Mouse (Mus musculus) small intestine, adult 2 months (tissue): ENCODE results near the gene Map2k5.

Source experiments
- CTCF ChIP-seq: fragments of 200-500 bp; IDR thresholded peaks from 2 replicates; pipeline ENCODE4 v1.5.1; 2012; ENCODE audit warnings: low read depth, mild to moderate bottlenecking, control low read depth, inconsistent platforms, low read length, moderate library complexity, mixed read lengths; ENCODE audit not compliant: insufficient replicate concordance, insufficient read length; ENCODE audit errors: extremely low read depth
- POLR2A ChIP-seq: fragments of 200-500 bp; IDR thresholded peaks from 2 replicates; pipeline ENCODE4 v1.6.1; 2012; ENCODE audit warnings: low read depth, mild to moderate bottlenecking, control low read depth, inconsistent platforms, low read length, moderate library complexity

GRCm38 (mm10) chr9:63215031-63215430 is 162.7 kb downstream of the Map2k5 start:
- TF ChIP-seq CTCF, result no peak
- TF ChIP-seq POLR2A, result no peak
